Mouse (Mus musculus): Measurements from ENCODE around the gene Slc35e4. TPM values are rescaled to one million over a fixed set of nuclear protein-coding genes. Genes with fewer than 3 reads are reported as not detected.
"Not testable (repeated sequence)": the region's sequence is repeated elsewhere in the genome, so short reads cannot be mapped to it uniquely, and the experiment has no call there.

Gene Slc35e4
- total RNA-seq (2015) (4.0 and 4.1 TPM in 2 replicates), total RNA-seq (2017) (7.4 and 7.9 TPM in 2 replicates)

DNA sequence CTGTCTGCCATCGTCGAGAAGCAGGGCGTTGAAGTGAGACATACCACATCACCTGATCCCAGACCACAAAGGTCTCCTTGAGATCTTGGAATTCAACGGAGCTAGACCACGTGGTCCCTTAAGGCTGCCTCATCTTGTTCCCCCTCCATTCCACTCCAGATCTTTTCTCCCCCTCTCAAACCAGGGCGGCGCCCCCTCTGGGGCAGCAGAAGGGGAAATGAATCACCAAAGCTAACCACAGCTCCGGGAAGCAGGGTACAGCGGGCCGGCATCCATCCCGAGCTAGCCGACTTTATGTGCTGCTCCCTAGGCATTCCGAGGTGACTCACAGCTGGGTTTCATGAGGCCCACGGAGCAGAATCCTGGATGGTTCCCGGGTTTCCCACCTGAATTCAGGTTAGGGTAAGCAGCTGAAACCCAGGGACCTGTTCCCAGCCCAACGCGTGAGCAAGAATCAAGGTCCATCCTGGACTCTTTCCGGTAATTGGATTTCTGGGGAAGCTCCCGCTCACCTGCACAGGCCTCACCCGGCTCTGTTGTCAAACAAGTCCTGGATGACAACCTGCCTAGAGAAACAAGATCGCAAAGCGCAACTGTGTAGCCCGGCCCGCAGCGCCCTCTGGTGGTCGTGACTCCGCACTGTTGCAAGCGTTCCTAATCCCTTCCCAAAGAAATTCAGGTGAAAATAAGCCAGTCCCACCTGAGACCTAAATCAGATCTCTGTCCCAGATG is at the start of gene Slc35e4:
Slc35e4 (minus strand) TSS at position 556 of the 732 bp plus-strand sequence.
- ATAC-seq (ENCODE audit: poor library complexity, severe bottlenecking): peak; percentile 67

- peak; percentile 96 for ATAC-seq (ENCODE audit: poor library complexity, severe bottlenecking)
Measured at GRCm38 (mm10) chr11:3963610-3964415, 49.3 kb upstream of the Slc35e4 start, which contains the start of gene Pes1. TSS of gene Pes1 (plus strand) at chr11:3963975.

GRCm38 (mm10) chr11:3963155-3963554 is 48.7 kb upstream of the Slc35e4 start:
- ATAC-seq (ENCODE audit: poor library complexity, severe bottlenecking): 0 out of 2 replicates have a peak, but pooled peaks have one; percentile 2

GRCm38 (mm10) chr11:3961761-3962160 is 47.3 kb upstream of the Slc35e4 start:
- ATAC-seq (ENCODE audit: poor library complexity, severe bottlenecking): no peak

DNA sequence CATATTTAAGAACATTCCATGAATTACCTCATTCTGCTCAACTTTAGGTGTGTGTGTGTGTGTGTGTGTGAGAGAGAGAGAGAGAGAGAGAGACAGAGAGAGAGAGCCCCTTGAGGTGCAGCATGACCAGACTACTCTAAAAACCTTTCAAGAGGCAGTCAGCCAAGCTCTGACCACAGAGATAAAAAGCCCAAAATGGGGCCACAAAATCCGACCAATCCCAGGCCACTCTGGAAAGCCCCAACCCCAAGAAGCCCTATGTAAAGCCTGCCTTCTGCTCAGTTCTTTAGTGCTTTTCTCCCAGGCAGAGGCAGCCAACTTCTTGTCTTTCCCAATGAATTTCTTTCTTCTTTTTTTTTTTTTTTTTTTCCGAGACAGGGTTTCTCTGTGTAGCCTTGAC is 46.4 kb upstream of the Slc35e4 start:
- no peak for ATAC-seq (ENCODE audit: poor library complexity, severe bottlenecking)

GRCm38 (mm10) chr11:3955371-3955770 is 40.9 kb upstream of the Slc35e4 start:
- ATAC-seq (ENCODE audit: poor library complexity, severe bottlenecking): not testable (repeated sequence)

DNA sequence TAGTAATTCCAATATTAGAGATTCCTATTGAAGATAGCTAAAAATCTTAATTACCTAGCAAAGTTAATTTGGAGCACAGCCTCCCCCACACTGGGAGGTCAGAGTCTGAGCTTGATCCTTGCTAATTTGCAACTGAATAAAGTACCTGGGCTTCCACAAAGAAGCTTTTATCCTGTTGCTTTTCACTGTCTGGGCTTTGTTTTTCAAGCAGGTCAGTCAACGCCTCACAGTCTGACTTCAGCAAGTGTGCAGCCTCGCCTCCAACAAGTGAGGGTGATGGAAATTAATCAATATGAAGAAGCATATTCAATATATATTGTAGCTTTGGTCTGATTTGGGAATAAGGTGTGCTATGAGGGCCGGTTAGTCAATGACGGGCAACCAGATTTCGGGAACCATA is 40.4 kb upstream of the Slc35e4 start:
- not testable (repeated sequence) for ATAC-seq (ENCODE audit: poor library complexity, severe bottlenecking)

GRCm38 (mm10) chr11:3946386-3946785 is 31.9 kb upstream of the Slc35e4 start:
- no peak for ATAC-seq (ENCODE audit: poor library complexity, severe bottlenecking)

DNA sequence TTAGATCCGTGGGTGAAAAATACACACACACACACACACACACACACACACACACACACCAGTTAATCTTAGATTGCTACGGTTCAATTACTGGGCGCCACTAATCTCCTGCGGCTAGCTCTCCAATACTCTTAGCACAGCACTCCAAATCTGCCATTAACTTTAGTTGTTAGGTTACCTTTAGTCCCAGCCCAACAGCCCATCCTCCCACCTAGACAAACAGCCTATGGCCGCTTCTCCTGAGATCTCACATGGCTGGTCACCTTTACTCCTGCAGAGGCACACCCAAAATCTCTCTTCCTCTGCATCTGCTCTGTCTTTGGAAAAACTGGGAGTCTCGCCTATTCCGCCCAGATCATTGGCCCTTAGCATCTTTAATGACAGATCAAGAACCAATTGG is 26.9 kb upstream of the Slc35e4 start:
- no peak for ATAC-seq (ENCODE audit: poor library complexity, severe bottlenecking)

DNA sequence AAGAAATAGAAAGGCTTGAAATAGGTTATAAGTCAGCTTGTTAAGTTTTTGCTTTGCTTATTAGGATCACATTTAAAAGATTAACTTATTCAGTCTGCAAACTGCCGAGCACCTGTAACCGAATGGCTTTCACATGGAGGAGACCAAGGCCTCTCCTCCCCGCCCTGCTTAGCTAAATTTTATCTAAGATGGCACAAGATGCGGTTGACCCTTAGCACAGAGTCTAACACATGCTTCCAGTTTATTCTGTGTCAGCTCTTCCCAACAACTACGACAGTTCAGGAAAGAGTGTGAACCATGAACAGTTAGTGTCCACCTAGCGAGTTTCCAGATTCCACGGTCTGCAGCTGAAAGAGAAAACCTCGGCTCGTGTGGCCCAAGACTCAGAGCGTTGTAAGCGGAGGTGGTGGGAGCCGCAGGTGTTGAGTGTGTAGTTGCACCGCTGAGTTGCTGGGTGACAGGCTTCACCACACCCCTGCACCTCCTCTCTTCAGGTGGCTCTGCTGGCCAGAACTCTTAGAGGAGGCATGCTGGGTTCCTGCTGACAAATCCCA is 22.9 kb upstream of the Slc35e4 start:
- ATAC-seq (ENCODE audit: poor library complexity, severe bottlenecking): no peak

DNA sequence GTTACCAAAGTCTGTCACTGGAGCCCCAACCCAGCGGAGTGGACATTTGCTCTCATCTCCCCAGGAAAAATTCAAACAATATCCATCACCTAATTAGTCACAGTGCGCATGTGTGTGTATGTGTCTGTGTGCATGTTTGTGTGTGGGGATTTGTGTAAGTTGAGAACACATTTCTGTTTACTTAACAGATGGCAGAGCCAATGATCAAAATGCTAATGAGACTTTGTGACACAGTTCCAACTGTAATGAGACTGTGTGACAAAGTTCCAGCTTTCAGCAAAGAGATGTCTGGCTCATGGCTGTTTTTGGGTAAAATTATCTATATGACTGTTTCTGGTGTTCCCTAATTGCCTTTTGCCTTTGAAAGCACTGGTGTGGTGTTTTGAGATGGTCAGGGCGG is 21.9 kb upstream of the Slc35e4 start:
- ATAC-seq (ENCODE audit: poor library complexity, severe bottlenecking): no peak

GRCm38 (mm10) chr11:3935135-3935534 is 20.7 kb upstream of the Slc35e4 start:
- no peak for ATAC-seq (ENCODE audit: poor library complexity, severe bottlenecking)

GRCm38 (mm10) chr11:3933756-3934285 is 19.4 kb upstream of the Slc35e4 start:
- ATAC-seq (ENCODE audit: poor library complexity, severe bottlenecking): no peak

DNA sequence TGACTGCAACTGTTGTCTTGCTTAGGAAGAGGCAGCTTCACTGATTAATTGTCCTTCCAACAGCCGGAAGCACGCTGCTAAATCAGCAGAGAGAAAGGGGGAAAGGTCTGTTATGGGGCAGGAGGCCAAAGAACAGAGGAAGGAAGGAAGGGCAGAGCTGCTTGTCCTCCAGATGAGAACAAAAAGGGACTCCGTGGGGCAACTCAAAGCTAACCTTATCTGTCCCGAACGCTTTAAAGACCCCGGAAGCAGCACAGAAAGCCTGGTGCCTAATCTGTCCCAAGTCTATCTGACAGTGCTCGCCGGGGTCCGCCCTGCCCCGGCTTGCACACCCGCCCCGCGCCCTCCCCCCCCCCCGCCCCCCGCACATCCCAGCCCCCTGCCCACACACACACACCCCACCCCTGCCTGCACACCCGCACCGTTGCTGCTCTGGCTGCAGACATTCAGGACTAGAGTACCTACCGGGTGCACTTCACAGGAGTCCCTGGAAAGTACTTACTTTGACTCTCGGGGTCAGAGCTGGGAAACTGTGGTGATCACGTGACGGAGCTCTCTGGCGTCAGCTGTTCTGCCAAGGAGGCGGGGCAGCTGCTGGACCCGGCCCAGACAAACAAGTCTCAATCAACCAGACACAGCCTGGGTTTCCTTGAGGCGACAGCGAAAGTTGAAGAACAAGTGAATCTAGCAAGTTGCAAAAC is 17.2 kb upstream of the Slc35e4 start, which contains the start of gene Tcn2:
Tcn2 (minus strand) TSS at position 649 of the 701 bp plus-strand sequence.
- peak; percentile 77 for ATAC-seq (ENCODE audit: poor library complexity, severe bottlenecking)

GRCm38 (mm10) chr11:3930931-3931330 is 16.5 kb upstream of the Slc35e4 start:
- no peak for ATAC-seq (ENCODE audit: poor library complexity, severe bottlenecking)

GRCm38 (mm10) chr11:3930019-3930418 is 15.6 kb upstream of the Slc35e4 start:
- peak; percentile 90 for ATAC-seq (ENCODE audit: poor library complexity, severe bottlenecking)

GRCm38 (mm10) chr11:3925916-3926315 is 11.5 kb upstream of the Slc35e4 start:
- no peak for ATAC-seq (ENCODE audit: poor library complexity, severe bottlenecking)

- ATAC-seq (ENCODE audit: poor library complexity, severe bottlenecking): no peak
Measured at GRCm38 (mm10) chr11:3922731-3923130, 8.3 kb upstream of the Slc35e4 start.

- ATAC-seq (ENCODE audit: poor library complexity, severe bottlenecking): no peak
Measured at GRCm38 (mm10) chr11:3922115-3922514, 7.7 kb upstream of the Slc35e4 start.

GRCm38 (mm10) chr11:3921281-3921850 is 6.9 kb upstream of the Slc35e4 start:
- peak; percentile 95 for ATAC-seq (ENCODE audit: poor library complexity, severe bottlenecking)
